Mouse (Mus musculus) kidney, postnatal 10 days (tissue): ENCODE data around the gene Olfr1066.
"Not testable (repeated sequence)": the region's sequence is repeated elsewhere in the genome, so short reads cannot be mapped to it uniquely, and the experiment has no call there.

Experiments
- DNase-seq: peaks from one replicate; pipeline ENCODE4 v3.0.0; 2021; ENCODE audit warnings: mixed read lengths

The Olfr1066 gene

GRCm38 (mm10) chr2:86456169-86456568, at the start of gene Olfr1066:
Gene Olfr1066, minus strand, starts transcription at chr2:86456269.
- DNase-seq, result no peak

GRCm38 (mm10) chr2:86487286-86487685, 31.2 kb upstream of the Olfr1066 start, which contains the start of gene Olfr228:
Gene Olfr228, minus strand, starts transcription at chr2:86487386.
- no peak for DNase-seq

GRCm38 (mm10) chr2:86464442-86465109, 8.5 kb upstream of the Olfr1066 start:
- peak; percentile 68 for DNase-seq

- no peak for DNase-seq
These were observed 4.4 kb upstream of the Olfr1066 start for GRCm38 (mm10) chr2:86460434-86460833.

GRCm38 (mm10) chr2:86450491-86450890, 5.6 kb downstream of the Olfr1066 start, which contains the start of gene Olfr1065:
Gene Olfr1065, minus strand, starts transcription at chr2:86450591.
- DNase-seq, result not testable (repeated sequence)

- not testable (repeated sequence) for DNase-seq
These were observed 14.0 kb downstream of the Olfr1066 start for GRCm38 (mm10) chr2:86442101-86442500.

- not testable (repeated sequence) for DNase-seq
These were observed 27.6 kb downstream of the Olfr1066 start for GRCm38 (mm10) chr2:86428511-86428910.

GRCm38 (mm10) chr2:86426649-86427048, 29.4 kb downstream of the Olfr1066 start, which contains the start of gene Olfr1062:
Gene Olfr1062, minus strand, starts transcription at chr2:86426749.
- not testable (repeated sequence) for DNase-seq

GRCm38 (mm10) chr2:86413950-86414349, 42.1 kb downstream of the Olfr1066 start, which contains the start of gene Olfr1061:
Gene Olfr1061, minus strand, starts transcription at chr2:86414050.
- DNase-seq, result no peak
